ENCODE assay signal across 8 mouse cellular contexts in genomic region chr17:80480855-80481224, GRCm38 (mm10). TPM values are rescaled to one million over a fixed set of nuclear protein-coding genes. Genes with fewer than 3 reads are reported as not detected.
A peak's percentile ranks its signal among the peaks of the same experiment; 100 is the strongest.
DNase-seq lines count a peak whose midpoint lies in the region; ATAC-seq and TF ChIP-seq lines count a peak whose summit lies in the region.

No protein-coding gene starts in this region.

- no peak for ATAC-seq in kidney, embryonic 15.5 days (replicated peaks; ENCODE audit: low FRiP score)
- no peak for ATAC-seq in hindbrain, embryonic 14.5 days (ENCODE audit: low FRiP score)
- no peak for ATAC-seq in midbrain, embryonic 14.5 days (ENCODE audit: low FRiP score, low TSS enrichment)

- TF ChIP-seq POLR2A in cortical plate, adult 2 months (IDR thresholded peaks at IDR 0.05; ENCODE audit: extremely low read depth, insufficient read depth, low read length), result no peak

- H3K9ac ChIP-seq in kidney, embryonic 15.5 days, result peak overlapping the region; percentile 96; the same call in 1 of the 2 replicates
- peak overlapping the region; percentile 79 for H3K9ac ChIP-seq in hindbrain, embryonic 14.5 days
- peak overlapping the region; percentile 98 for H3K9ac ChIP-seq in midbrain, embryonic 14.5 days (replicated peaks; ENCODE audit: low read length)

- H3K4me3 ChIP-seq in kidney, embryonic 15.5 days (replicated peaks), result peak overlapping the region; percentile 85
- H3K4me3 ChIP-seq in cortical plate, adult 2 months (ENCODE audit: insufficient read depth, low read length), result peak overlapping the region; percentile 90
- peak overlapping the region; percentile 82 for H3K4me3 ChIP-seq in hindbrain, embryonic 14.5 days (replicated peaks; ENCODE audit: low read length)
- peak overlapping the region; percentile 90 for H3K4me3 ChIP-seq in midbrain, embryonic 14.5 days (replicated peaks; ENCODE audit: low read depth, low read length)

- peak overlapping the region; percentile 68 for H3K4me2 ChIP-seq in kidney, embryonic 15.5 days
- H3K4me2 ChIP-seq in hindbrain, embryonic 14.5 days (replicated peaks), result peak overlapping the region; percentile 56
- peak overlapping the region; percentile 66 for H3K4me2 ChIP-seq in midbrain, embryonic 14.5 days (ENCODE audit: low read length)

- H3K36me3 ChIP-seq in kidney, embryonic 15.5 days, result peaks cover 6% of the 10 kb centered on the region; the same call in 1 of the 2 replicates
- no peaks in the 10 kb centered on the region for H3K36me3 ChIP-seq in hindbrain, embryonic 14.5 days (replicated peaks; ENCODE audit: control insufficient read depth, insufficient read depth)
- H3K36me3 ChIP-seq in midbrain, embryonic 14.5 days (ENCODE audit: control insufficient read depth, insufficient read depth, low read length), result 0 out of 2 replicates have a peak, but pooled peaks cover 4% of the 10 kb centered on the region

- TF ChIP-seq CTCF in cortical plate, adult 2 months (IDR thresholded peaks at IDR 0.05; ENCODE audit: extremely low read depth, insufficient read depth, low read length), result no peak

- no peaks in the 10 kb centered on the region for H3K9me3 ChIP-seq in kidney, embryonic 15.5 days (replicated peaks)
- H3K9me3 ChIP-seq in hindbrain, embryonic 14.5 days (ENCODE audit: control insufficient read depth, low read length), result no peaks in the 10 kb centered on the region
- no peaks in the 10 kb centered on the region for H3K9me3 ChIP-seq in midbrain, embryonic 14.5 days (ENCODE audit: control insufficient read depth, low read length)

- H3K27me3 ChIP-seq in kidney, embryonic 15.5 days, result no peaks in the 10 kb centered on the region
- no peaks in the 10 kb centered on the region for H3K27me3 ChIP-seq in hindbrain, embryonic 14.5 days (ENCODE audit: control insufficient read depth, insufficient read depth, low read length)
- H3K27me3 ChIP-seq in midbrain, embryonic 14.5 days (ENCODE audit: control insufficient read depth, insufficient read depth, low read length), result no peaks in the 10 kb centered on the region

- DNase-seq in kidney, adult 11 months, result no peak
- no peak for DNase-seq in hindbrain, embryonic 14.5 days (ENCODE audit: low spot score)
- DNase-seq in midbrain, embryonic 14.5 days, result no peak
- DNase-seq in urinary bladder, postnatal 10 days (ENCODE audit: low spot score), result no peak
- DNase-seq in adrenal gland, postnatal 14 days, result no peak
- DNase-seq in left cerebral cortex, adult 9 months (ENCODE audit: low spot score in 2 of 2), result no peak

- H3K4me1 ChIP-seq in kidney, embryonic 15.5 days, result peaks cover 39% of the 10 kb centered on the region
- H3K4me1 ChIP-seq in cortical plate, adult 2 months (ENCODE audit: control insufficient read depth, insufficient read depth, low read length), result no peaks in the 10 kb centered on the region; the same call in 1 of the 2 replicates
- H3K4me1 ChIP-seq in hindbrain, embryonic 14.5 days (replicated peaks; ENCODE audit: control insufficient read depth, insufficient read depth, low read length), result peaks cover 29% of the 10 kb centered on the region
- peaks cover 35% of the 10 kb centered on the region for H3K4me1 ChIP-seq in midbrain, embryonic 14.5 days (ENCODE audit: control insufficient read depth, insufficient read depth, low read length)

- 49% methylated on average over 7 of the region's 7 CpGs for WGBS in kidney, embryonic 15.5 days
- WGBS in hindbrain, embryonic 14.5 days, result 29% methylated on average over 7 of the region's 7 CpGs
- WGBS in midbrain, embryonic 14.5 days, result 24% methylated on average over 7 of the region's 7 CpGs

- H3K27ac ChIP-seq in kidney, embryonic 15.5 days, result peak overlapping the region; percentile 96
- peak overlapping the region; percentile 98 for H3K27ac ChIP-seq in cortical plate, adult 2 months (ENCODE audit: insufficient read depth, low read length)
- H3K27ac ChIP-seq in hindbrain, embryonic 14.5 days, result peak overlapping the region; percentile 97
- H3K27ac ChIP-seq in midbrain, embryonic 14.5 days (replicated peaks; ENCODE audit: low read depth, low read length), result peak overlapping the region; percentile 96

RNA-seq across cellular contexts. Expression of gene Sos1, which starts 0.6 kb away (rescaled TPM):
- 4.6 TPM in 2 replicates for polyA plus RNA-seq in kidney, embryonic 15.5 days (2015; fragmentation: Nextera tagmentation; extraction: Ambion mirVana)
- polyA plus RNA-seq in cortical plate, adult 2 months (2012; rRNA removed), result 14.2 TPM in 2 replicates
- 13.4 and 13.5 TPM in 2 replicates for polyA plus RNA-seq in hindbrain, embryonic 14.5 days (2014; fragmentation: Nextera tagmentation; extraction: Ambion mirVana)
- 14.1 and 14.8 TPM in 2 replicates for polyA plus RNA-seq in midbrain, embryonic 14.5 days (2014; fragmentation: Nextera tagmentation; extraction: Ambion mirVana)
- 24.3 and 24.5 TPM in 2 replicates for total RNA-seq in adrenal gland, postnatal 14 days (2021)
